Mouse (Mus musculus) embryonic facial prominence, embryonic 14.5 days (tissue): ENCODE measurements around the gene Hdac8. TPM values are rescaled to one million over a fixed set of nuclear protein-coding genes. Genes with fewer than 3 reads are reported as not detected.

Experiments
- ATAC-seq: fragments of 200-750 bp; cut with Nextera tagmentation; 2 replicates; pipeline ENCODE4 v1.8.0; 2017; ENCODE audit warnings: low read depth, moderate number of reproducible peaks, moderate TSS enrichment
- DNase-seq: peaks from one replicate; pipeline ENCODE4 v3.0.0-alpha.2; 2015; ENCODE audit warnings: low spot score
- H3K27ac ChIP-seq: fragments of 300-500 bp; sonication (generic); replicated peaks from 2 replicates; pipeline ENCODE4 v1.5.1; 2014; ENCODE audit warnings: low read depth, mild to moderate bottlenecking, low read length, moderate library complexity
- H3K27me3 ChIP-seq: fragments of 300-500 bp; sonication (generic); replicated peaks from 2 replicates; pipeline ENCODE4 v1.6.1; 2014; ENCODE audit warnings: low read length; ENCODE audit not compliant: control insufficient read depth, insufficient read depth
- H3K36me3 ChIP-seq: fragments of 300-500 bp; sonication (generic); 2 replicates; pipeline ENCODE4 v1.6.1; 2014; ENCODE audit warnings: low read length, mixed read lengths; ENCODE audit not compliant: control insufficient read depth, insufficient read depth
- H3K4me1 ChIP-seq: fragments of 300-500 bp; sonication (generic); 2 replicates; pipeline ENCODE4 v1.6.1; 2014; ENCODE audit warnings: antibody characterized with exemption, low read length; ENCODE audit not compliant: control insufficient read depth, insufficient read depth
- H3K4me2 ChIP-seq: fragments of 300-500 bp; sonication (generic); 2 replicates; pipeline ENCODE4 v1.6.1; 2014; ENCODE audit warnings: low read depth, mild to moderate bottlenecking, low read length, moderate library complexity, mixed read lengths
- H3K4me3 ChIP-seq: fragments of 300-500 bp; sonication (generic); 2 replicates; pipeline ENCODE4 v1.5.1; 2014; ENCODE audit warnings: low read depth, mild to moderate bottlenecking, low read length
- H3K9ac ChIP-seq: fragments of 300-500 bp; sonication (generic); 2 replicates; pipeline ENCODE4 v1.6.1; 2014; ENCODE audit warnings: low read depth, mild to moderate bottlenecking, low read length, moderate library complexity, mixed read lengths
- H3K9me3 ChIP-seq: fragments of 300-500 bp; sonication (generic); 2 replicates; pipeline ENCODE4 v1.6.1; 2016; ENCODE audit warnings: low read length; ENCODE audit not compliant: control insufficient read depth
- WGBS: fragments of 180-500 bp; shearing (Covaris S2); extraction: QIAGEN DNeasy Blood & Tissue Kit; methylation state at CpG from one replicate; pipeline ENCODE4 v1.1.7; 2014; 5-methylcytosine and 5-hydroxymethylcytosine counted together
- polyA plus RNA-seq: library from polyadenylated mRNA; unstranded; fragments of >200 nt; fragmentation: Nextera tagmentation; extraction: Ambion mirVana; gene quantifications from 2 replicates; pipeline ENCODE4 v1.2.1, GENCODE M21; 2014

Gene Hdac8
- 3.0 and 4.2 TPM in 2 replicates for polyA plus RNA-seq

GRCm38 (mm10) chrX:102504644-102505481 is at the start of gene Hdac8:
Gene Hdac8 (minus strand): TSS chrX:102505359.
- WGBS: 21% methylated on average over 25 of the region's 27 CpGs
- no peaks in the 10 kb centered on the region for H3K36me3 ChIP-seq
- H3K27me3 ChIP-seq: peaks cover 10% of the 10 kb centered on the region; the same call in 1 of the 2 replicates
- peak; percentile 68 for DNase-seq
- peak within 1 kb of the TSS; percentile 58 for H3K9ac ChIP-seq
- H3K9me3 ChIP-seq: no peaks in the 10 kb centered on the region
- peak within 1 kb of the TSS; percentile 47 for H3K4me3 ChIP-seq
- 0 out of 2 replicates have a peak within 1 kb of the TSS, but pooled peaks have one; percentile 31 for H3K27ac ChIP-seq
- peak within 1 kb of the TSS; percentile 57 for H3K4me2 ChIP-seq
- peak; percentile 89 for ATAC-seq
- H3K4me1 ChIP-seq: no peaks in the 10 kb centered on the region

- no peak overlapping the region for H3K27ac ChIP-seq
- no peak overlapping the region for H3K9ac ChIP-seq
- peaks cover 13% of the 10 kb centered on the region; the same call in 1 of the 2 replicates for H3K27me3 ChIP-seq
- no peak overlapping the region for H3K4me2 ChIP-seq
- H3K9me3 ChIP-seq: no peaks in the 10 kb centered on the region
- H3K4me3 ChIP-seq: no peak overlapping the region
- ATAC-seq: no peak
- no peaks in the 10 kb centered on the region for H3K36me3 ChIP-seq
- WGBS: 66% methylated on average over 4 of the region's 4 CpGs
- no peaks in the 10 kb centered on the region for H3K4me1 ChIP-seq
- DNase-seq: peak; percentile 3
These were observed 4.0 kb upstream of the Hdac8 start for GRCm38 (mm10) chrX:102509205-102509604.

- no peak overlapping the region for H3K27ac ChIP-seq
These were observed 980 bp downstream of the Hdac8 start for GRCm38 (mm10) chrX:102504179-102504578.

GRCm38 (mm10) chrX:102493992-102494730 is 11.0 kb downstream of the Hdac8 start:
- Histone ChIP-seq H3K4me1 (no peaks in the 10 kb centered on the region), H3K9ac (no peak overlapping the region), H3K36me3 (peaks cover 9% of the 10 kb centered on the region; the same call in 1 of the 2 replicates), H3K9me3 (no peaks in the 10 kb centered on the region), H3K27ac (no peak overlapping the region), H3K4me3 (no peak overlapping the region), H3K27me3 (no peaks in the 10 kb centered on the region; the same call in 1 of the 2 replicates), H3K4me2 (no peak overlapping the region)
- WGBS: 63% methylated on average over 6 of the region's 6 CpGs
- ATAC-seq: no peak
- DNase-seq: peak; percentile 18

More at GRCm38 (mm10) chrX:102504179-102504578, 980 bp downstream of the Hdac8 start:
- no peaks in the 10 kb centered on the region for H3K9me3 ChIP-seq
- H3K27me3 ChIP-seq: peaks cover 6% of the 10 kb centered on the region; the same call in 1 of the 2 replicates
- no peaks in the 10 kb centered on the region for H3K36me3 ChIP-seq
- no peaks in the 10 kb centered on the region for H3K4me1 ChIP-seq
- peak overlapping the region; percentile 57 for H3K4me2 ChIP-seq
- peak overlapping the region; percentile 58 for H3K9ac ChIP-seq
- DNase-seq (no peak), ATAC-seq (no peak)
- 35% methylated on average over 10 of the region's 10 CpGs for WGBS
- H3K4me3 ChIP-seq: peak overlapping the region; percentile 47

- Histone ChIP-seq H3K4me3 (no peak overlapping the region), H3K27me3 (peaks cover 7% of the 10 kb centered on the region), H3K4me2 (no peak overlapping the region), H3K9ac (no peak overlapping the region), H3K9me3 (no peaks in the 10 kb centered on the region), H3K4me1 (no peaks in the 10 kb centered on the region), H3K27ac (no peak overlapping the region), H3K36me3 (no peaks in the 10 kb centered on the region; the same call in 1 of the 2 replicates)
- DNase-seq (no peak), ATAC-seq (no peak)
- WGBS: 76% methylated on average over 7 of the region's 7 CpGs
These were observed 19.6 kb downstream of the Hdac8 start for GRCm38 (mm10) chrX:102485575-102485974.

- Histone ChIP-seq H3K27ac (no peak overlapping the region), H3K4me2 (no peak overlapping the region), H3K4me1 (no peaks in the 10 kb centered on the region), H3K4me3 (no peak overlapping the region), H3K9me3 (no peaks in the 10 kb centered on the region), H3K9ac (no peak overlapping the region), H3K27me3 (peaks cover 7% of the 10 kb centered on the region), H3K36me3 (no peaks in the 10 kb centered on the region; the same call in 1 of the 2 replicates)
- WGBS: 72% methylated on average over 4 of the region's 4 CpGs
- ATAC-seq: no peak
- DNase-seq: no peak
These were observed 25.5 kb downstream of the Hdac8 start for GRCm38 (mm10) chrX:102479665-102480064.

GRCm38 (mm10) chrX:102478965-102479364 is 26.2 kb downstream of the Hdac8 start:
- no peaks in the 10 kb centered on the region; the same call in 1 of the 2 replicates for H3K36me3 ChIP-seq
- H3K4me2 ChIP-seq: no peak overlapping the region
- ATAC-seq (no peak), DNase-seq (peak; percentile 60)
- H3K4me3 ChIP-seq: no peak overlapping the region
- H3K9ac ChIP-seq: no peak overlapping the region
- H3K27me3 ChIP-seq: peaks cover 4% of the 10 kb centered on the region
- H3K27ac ChIP-seq: no peak overlapping the region
- 30% methylated on average over 4 of the region's 4 CpGs for WGBS
- no peaks in the 10 kb centered on the region for H3K9me3 ChIP-seq
- no peaks in the 10 kb centered on the region for H3K4me1 ChIP-seq

- ATAC-seq (no peak), DNase-seq (no peak)
- H3K4me3 ChIP-seq: no peak overlapping the region
- no peak overlapping the region for H3K27ac ChIP-seq
- H3K9ac ChIP-seq: no peak overlapping the region
- H3K36me3 ChIP-seq: no peaks in the 10 kb centered on the region; the same call in 1 of the 2 replicates
- peaks cover 4% of the 10 kb centered on the region for H3K27me3 ChIP-seq
- H3K4me1 ChIP-seq: no peaks in the 10 kb centered on the region
- 95% methylated on average over 3 of the region's 3 CpGs for WGBS
- no peak overlapping the region for H3K4me2 ChIP-seq
- no peaks in the 10 kb centered on the region for H3K9me3 ChIP-seq
These were observed 26.7 kb downstream of the Hdac8 start for GRCm38 (mm10) chrX:102478481-102478880.
